Mouse (Mus musculus) liver, adult (tissue): ENCODE measurements around the gene Gng7.

ENCODE experiments used
- GATA4 ChIP-seq: IDR thresholded peaks from 2 replicates; pipeline ENCODE4 v1.6.1; 2014; ENCODE audit warnings: mild to moderate bottlenecking, low read length; ENCODE audit not compliant: insufficient replicate concordance

Gng7 gene

DNA sequence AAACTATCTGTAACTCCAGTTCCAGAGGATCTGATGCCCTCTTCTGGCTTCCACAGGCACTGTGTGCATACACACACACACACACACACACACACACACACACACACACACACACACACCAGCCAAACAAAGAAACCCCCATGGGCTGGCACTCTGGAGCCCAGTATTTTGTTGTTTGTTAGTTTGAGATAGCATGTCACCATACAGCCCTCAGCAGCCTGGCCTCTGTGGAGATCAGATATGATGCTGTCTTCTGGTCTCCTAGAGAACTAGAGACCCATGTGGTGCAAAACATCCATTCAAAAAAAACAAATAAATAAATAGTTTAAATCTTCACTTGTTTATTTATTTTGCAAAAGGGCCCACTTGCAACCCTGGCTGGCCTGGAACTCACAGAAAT is 13.5 kb upstream of the Gng7 start:
- TF ChIP-seq GATA4, result no peak

DNA sequence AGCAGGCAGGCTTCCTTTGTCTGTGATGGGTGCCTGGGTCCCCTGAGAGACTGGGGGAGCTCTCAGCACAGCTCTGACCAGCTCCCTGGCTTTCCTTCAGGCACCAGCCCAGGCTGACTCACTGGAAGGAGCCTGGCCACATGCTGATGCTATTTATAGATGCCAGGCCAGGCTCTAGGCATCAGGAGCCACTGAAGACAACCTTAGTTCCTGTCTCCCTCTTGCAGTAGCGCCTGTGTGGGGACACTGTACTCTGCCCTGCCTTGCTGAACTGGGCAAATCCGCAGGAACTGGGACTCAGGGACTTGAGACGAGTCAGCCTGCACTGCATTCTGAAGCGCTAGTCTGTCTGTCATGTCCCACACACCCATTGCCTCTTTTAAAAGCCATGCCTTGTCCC is 12.6 kb upstream of the Gng7 start:
- TF ChIP-seq GATA4, result no peak

DNA sequence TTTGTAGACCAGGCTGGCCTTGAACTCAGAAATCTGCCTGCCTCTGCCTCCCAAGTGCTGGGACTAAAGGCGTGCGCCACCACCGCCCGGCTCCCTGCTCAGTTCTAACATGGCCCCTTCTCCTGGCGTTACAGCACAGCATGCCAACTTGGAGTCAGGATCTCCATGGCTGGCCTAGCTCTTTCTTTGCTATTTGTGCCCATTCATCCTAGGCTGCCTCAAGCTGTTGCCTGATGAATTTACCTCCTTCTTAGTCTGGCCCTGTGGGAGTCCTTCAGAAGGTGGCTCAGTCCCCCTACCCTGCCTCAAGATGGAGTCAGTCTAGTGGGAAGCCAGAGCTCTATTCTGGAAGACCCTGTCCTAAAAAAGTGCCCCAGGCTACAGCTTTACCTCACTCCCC is 12.1 kb upstream of the Gng7 start:
- no peak for TF ChIP-seq GATA4

DNA sequence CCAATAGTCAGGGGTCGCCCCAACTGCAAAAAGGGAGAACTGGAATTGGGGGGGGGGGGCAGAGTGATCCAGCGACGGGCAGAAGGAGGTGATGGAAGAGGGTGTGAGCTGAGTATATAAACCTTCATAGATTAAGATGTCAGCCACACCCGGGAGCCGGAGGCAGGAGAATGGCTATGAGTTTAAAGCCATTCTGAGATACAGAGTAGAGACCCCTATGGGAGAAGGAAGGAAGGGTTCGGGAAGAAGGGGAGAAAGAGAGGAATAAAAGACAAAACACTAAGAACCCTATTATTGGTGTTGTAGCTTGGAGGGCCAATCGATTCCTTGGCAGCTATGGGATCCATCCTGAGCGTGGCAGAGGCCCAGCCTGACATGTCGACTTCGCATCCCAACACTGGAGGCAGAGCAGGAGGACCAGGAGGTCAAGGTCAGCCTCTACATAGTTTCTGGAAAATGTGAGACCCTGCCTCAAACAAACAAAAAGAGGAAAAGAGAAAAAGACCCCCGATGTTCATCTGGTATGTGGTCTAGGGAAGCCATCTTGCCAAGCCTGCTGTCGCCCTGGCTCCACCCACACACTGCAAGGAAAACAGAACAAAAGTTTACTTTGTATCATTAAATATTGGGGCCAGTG is 11.0 kb upstream of the Gng7 start, which contains the start of gene Diras1:
Gene Diras1, minus strand, starts transcription at position 24 of the 637 bp plus-strand sequence.
- no peak for TF ChIP-seq GATA4

DNA sequence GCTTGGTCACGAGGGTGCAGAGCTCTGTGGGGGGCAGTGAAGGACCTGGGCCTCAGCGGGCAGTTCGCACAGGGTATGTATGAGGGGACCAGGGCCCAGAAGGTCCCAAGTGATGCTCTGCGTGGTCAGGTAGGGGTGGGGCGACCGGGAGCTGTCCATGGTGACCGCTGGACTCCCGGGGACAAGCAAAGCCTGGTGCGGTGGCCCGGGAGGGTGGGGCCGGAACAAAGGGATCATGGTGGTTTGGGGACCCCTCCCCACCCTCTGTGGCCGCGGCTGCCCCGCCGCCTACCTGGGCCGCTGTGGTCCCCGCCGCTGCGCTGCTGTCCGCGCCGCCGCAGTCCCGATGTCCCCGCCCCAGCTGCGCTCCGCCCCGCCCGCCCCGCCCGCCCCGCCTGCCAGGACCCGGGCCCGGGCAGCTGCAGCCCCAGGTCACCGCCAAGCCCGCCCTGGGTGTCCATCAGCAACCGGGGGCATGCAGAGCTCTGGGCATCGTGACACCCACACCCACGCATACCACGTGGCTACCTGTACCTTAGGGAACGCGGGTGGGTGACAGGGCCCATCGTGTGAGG is 10.4 kb upstream of the Gng7 start:
- TF ChIP-seq GATA4, result no peak

DNA sequence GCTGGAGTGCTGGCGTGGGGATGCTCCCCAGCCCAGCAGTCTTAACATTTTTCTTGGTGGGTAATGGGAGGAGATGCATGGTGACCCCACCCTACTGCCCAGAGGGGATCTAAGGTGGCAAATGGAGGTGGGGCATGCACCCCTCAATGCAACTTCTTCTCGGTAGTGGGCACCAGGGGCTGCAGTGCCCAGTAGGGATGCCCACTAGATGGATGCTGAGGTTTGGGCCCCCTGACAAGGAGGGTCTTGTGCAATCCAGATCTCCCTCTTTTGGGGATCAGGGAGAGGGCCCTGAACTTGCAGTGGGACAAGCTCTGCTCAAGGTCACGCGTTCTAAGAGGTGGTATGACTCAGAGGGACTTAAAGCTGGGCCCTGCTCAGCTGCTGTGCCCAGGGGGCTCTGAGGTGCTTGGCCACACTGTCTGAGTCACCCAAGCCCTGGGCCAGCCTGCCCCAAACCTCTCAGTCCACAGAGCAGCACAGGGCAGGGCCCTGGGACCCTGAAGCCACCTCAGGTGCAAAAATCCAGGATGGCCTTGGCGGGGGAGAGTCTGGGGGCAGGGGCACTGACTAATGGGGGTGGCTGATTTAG is 9.7 kb upstream of the Gng7 start:
- TF ChIP-seq GATA4, result no peak

DNA sequence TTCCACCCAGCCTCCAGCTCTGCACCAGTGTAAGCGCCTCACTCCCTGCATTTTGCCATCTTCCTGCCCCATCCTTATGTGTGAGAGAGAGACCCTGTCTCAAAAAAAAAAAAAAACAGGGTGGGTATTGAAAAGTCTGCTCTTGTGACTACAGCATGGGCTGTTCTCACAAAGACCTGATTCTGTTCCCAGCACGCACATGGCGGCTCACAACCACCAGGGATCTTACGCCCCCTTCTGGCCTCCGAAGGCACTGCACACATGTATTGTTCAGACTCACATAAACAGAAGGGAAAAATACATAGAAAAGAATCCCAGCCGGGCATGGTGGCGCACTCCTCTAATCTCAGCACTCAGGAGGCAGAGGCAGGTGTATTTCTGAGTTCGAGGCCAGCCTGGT is 8.0 kb upstream of the Gng7 start:
- TF ChIP-seq GATA4, result no peak

DNA sequence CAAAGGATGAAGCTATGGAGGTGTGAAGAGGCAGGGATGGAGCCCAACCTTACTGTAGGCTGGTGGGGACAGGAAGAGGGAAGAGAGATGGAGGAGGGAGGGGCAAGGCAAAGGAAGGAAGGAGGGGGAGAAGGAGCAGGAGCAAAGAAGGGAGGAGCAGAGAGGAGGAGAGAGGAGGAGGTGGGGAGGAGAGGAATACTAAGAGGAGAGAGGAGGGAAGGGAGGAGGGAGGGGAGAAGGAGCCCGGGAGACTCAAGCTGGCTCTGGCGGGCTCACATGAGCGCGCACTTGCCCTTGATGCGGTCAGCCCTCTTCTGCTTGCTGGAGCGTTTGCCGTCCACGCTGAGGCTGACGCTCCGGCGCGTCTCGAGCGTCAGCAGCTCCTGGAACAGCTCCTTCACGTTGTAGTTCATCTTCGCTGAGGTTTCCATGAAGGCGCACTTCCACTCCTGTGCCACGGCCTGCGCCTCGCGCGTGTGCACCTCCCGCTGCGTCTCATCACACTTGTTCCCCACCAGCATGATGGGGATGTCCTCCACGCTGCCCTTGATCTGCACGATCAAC is 6.9 kb upstream of the Gng7 start:
- no peak for TF ChIP-seq GATA4

DNA sequence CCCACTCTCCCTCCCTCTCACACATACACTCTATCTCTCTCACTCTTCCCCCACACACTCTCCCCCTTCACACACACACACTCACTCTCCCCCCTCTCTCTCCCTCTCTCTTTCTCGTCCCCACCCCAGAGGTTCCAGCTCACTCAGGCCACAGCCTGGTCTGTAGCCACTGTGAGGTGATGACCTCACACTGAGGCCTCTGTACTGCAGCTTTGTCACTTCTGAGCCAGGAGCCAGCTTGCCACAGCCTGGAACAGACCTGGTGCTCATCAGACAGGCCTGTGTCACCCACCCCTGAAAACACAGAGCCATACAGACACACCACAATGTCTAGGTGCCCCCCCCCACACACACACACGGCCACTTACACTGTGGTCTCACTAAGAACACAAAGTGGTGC is 5.5 kb upstream of the Gng7 start:
- TF ChIP-seq GATA4, result no peak

DNA sequence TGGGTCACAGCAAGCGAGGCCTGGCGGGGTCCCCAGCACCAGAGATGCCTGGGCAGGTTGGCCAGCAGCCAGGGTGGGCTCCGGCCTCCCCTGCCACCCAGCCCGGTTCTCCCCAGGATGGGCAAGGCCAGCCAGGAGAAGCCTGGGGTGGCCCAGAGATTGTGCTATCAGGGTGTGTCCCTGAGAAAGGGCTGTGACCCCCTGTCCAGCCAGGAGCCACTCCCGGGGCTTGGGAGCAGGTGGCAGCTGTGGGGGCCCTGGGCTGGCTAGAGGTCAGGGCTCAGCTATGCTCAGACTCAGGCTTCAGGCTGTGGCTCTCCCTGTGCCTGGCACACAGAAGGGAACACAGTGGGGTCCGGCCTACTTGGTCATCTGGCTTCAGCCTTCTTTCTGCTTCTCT is 4.9 kb upstream of the Gng7 start:
- TF ChIP-seq GATA4, result no peak

DNA sequence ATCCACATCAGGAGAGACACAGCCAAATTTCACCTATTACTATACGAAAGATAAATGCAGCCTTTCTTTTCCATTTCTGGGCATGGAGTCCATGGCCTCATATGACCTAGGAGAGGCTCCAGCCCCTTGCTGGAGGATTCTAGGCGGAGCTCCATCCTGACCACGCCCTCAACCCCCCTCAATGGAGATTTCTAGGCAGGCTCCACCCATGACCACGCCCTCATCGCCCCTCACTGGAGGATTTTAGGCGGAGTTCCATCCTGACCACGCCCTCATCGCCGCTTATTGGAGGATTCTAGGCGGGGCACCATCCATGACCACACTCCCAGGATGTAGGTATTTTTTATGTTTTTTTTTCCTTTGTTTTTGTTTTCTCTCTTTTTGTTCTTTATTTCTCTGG is 3.6 kb upstream of the Gng7 start:
- no peak for TF ChIP-seq GATA4

DNA sequence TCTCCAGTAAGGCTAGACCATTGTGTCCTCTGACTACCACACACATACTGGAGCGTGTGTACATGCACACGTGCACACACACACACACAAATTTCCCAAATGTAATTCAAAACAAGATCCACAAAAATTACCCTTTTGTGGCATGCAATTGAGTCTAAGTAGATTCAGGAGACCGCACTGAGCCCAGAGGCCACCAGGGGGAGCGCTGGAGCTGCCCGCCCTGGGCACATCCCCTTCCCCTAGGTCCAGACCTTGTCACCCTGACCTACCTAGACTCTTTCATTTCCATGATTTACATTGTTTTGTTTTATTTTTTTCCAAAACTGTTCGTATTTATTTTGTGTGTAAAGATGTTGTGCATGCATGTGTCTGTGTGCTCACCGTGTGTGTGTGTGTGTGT is 1.9 kb upstream of the Gng7 start:
- TF ChIP-seq GATA4, result no peak

DNA sequence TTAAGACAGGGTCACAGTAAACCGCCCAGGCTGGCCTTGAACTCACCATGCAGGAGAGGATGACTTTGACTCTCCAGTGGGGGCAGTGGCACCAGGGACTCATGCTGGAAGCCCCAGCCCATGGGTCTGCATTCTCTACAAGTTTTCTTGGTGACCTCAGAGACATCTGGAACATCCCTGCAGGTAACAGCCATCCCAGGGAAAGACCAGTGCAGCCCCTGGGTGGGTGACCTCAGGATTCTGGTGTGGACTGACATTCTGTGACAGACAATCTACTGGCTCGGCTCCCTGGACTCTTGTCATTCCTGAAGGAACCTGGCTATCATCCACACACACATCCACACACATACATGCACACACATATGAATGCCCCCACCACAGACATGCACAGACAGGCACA is 921 bp upstream of the Gng7 start:
- no peak for TF ChIP-seq GATA4

DNA sequence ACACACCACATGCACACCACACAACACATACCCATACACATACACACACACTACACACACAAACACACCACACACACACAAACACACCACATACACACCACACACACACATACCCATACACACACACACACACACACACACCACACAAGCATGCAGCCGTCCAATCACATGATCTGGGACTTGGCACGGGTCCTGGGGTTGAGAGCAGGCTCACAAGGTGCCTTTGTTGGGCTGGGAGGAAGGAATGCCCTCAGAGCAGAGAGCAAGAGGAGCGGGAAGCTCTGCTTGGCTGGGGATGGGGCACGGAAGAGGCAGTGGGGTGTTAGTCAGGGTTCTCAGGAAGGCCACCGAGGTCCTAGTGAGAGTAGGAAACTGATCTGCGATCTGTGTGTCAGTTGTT is 3.9 kb downstream of the Gng7 start:
- no peak for TF ChIP-seq GATA4

DNA sequence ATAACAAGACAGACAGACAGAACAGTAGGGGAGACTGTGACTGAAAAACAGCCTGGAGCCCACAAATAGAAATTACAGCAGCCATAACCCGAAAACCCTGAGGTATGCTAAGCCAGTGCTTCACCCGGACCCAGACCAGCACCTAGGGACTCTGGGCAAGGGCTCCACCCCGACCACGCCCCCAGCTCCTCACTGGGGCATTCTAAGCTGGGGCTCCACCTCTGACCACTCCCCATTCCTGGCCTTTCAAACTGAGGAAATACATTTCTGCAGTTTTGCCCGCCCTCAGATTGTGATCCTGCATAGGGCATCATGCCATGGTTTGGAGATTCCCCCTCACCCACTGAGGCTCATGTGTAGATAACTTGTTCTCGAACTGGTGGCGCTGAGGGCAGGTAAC is 7.5 kb downstream of the Gng7 start:
- TF ChIP-seq GATA4, result no peak

DNA sequence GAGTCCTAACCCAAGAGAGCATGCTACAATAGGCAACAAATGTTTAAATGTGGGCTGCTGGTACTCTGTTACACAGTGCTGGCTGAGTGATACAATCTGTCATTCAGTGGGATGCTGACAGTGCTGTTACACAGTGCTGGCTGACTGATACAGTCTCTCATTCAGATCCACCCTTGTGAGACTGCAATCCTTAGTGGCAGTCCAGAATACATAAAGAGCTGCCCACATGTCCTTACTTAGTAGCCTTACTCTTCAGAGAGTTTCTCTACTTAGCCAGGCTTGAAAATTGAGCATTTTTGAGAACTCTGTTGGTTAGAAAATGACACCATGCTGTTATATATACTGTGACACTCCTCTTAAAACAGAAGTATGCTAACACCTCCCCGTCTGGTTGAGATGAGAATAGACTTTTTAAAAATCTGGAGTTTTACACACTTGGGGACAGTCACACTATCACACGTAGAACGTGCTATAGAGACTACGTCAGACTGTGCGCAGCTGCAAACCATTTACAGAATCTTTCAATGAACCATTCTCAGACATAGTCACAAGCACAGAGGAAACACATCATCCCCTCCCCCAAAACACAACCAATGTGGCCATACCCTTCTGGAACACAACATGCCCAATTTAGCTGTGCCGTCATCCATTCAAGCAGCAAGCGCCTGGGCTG is 8.6 kb downstream of the Gng7 start:
- TF ChIP-seq GATA4, result no peak

DNA sequence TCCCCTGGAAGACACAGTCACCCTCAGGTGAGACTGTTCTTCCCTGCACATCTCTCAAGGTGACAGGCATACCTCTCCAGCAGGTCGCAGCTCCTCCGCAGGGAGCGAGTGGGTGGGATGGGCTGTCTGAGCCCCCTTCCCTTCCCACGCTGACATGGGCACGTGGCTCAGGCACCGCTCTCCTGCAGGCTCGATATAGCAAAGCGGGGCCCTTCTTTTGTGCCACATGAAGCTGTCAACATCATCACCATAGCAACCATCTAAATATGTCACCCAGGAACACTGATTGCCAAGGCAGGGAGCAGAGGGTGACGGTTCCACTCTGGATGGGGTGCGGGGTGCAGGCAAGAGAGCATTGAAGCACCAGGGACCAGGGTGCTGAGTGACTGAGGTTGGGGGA is 13.6 kb downstream of the Gng7 start:
- no peak for TF ChIP-seq GATA4
